Mouse (Mus musculus) heart, embryonic 10.5 days (tissue): ENCODE measurements around the gene Cyth3. TPM values are rescaled to one million over a fixed set of nuclear protein-coding genes. Genes with fewer than 3 reads are reported as not detected.

ENCODE experiments used
- polyA plus RNA-seq: library from polyadenylated mRNA; unstranded; fragments of >200 nt; fragmentation: Nextera tagmentation; extraction: Ambion mirVana; gene quantifications from 2 replicates; pipeline ENCODE4 v1.2.1, GENCODE M21; 2016

Gene Cyth3
- polyA plus RNA-seq, 1 experiment from 2014 or later: 30.9 TPM

Other genes starting within 250 kb of the Cyth3 start
- 269 and 275 TPM in 2 replicates for gene Kdelr2, start 218.6 kb upstream of the Cyth3 start, polyA plus RNA-seq
- gene Daglb, start 157.9 kb upstream of the Cyth3 start, polyA plus RNA-seq: 11.9 and 13.9 TPM in 2 replicates
- gene Rac1, start 94.4 kb upstream of the Cyth3 start, polyA plus RNA-seq: 369 and 431 TPM in 2 replicates
- gene Usp42, start 109.8 kb downstream of the Cyth3 start, polyA plus RNA-seq: 15.7 and 15.9 TPM in 2 replicates
- gene Eif2ak1, start 195.3 kb downstream of the Cyth3 start, polyA plus RNA-seq: 38.0 and 41.0 TPM in 2 replicates